Mouse (Mus musculus): ENCODE results near the gene Glis3.

Glis3 gene

DNA sequence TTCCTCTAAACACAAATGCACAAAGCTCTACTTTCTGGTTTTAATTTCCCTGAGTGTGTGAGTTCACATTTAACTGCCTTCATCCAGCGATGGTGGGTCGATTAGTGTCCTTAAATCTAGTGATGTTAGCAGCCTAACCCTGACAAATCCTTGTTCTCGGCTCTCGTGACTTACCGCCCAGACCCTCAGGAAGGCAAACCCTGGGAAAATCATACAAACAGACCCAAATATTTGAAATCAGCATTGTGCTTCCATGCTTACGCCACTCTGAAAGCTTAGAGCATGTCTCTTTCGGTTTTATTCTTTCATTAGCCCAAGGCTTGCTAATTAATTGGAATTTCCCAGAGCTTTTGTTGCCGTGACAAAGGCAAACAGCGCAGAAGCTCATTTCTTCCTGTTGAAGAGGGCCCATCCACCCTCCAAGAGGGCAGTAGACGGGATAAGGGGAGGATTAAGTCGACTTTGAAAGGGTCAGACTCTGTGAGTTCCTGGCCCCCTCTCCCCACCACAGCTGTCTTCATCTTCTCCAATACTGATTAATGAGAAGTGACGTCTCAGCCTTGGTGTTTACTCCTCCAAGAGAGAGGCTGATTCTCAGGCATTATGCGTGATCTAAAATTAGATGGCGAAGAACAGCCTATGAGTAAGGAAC is 100.0 kb downstream of the Glis3 start:
- no peak for DNase-seq

DNA sequence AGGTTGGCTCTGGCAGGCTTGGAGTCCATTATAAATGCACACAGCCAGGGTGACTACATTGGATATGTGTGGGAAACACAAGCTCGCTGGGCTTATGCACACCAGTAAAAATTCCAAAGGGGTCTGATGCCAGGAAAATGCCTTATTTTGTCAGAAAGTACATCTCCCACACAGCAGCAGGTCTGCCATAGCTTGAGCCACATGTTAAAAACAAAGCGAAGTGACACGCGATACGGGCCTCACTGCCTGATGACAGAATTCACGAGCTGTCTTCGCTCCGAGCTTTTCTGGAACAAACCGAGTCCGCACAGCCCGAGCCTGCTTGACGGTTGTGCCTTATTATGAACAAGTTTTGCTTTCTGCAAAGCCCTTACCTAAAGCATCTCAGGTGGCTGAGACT is 102.9 kb downstream of the Glis3 start:
- DNase-seq, result no peak

DNA sequence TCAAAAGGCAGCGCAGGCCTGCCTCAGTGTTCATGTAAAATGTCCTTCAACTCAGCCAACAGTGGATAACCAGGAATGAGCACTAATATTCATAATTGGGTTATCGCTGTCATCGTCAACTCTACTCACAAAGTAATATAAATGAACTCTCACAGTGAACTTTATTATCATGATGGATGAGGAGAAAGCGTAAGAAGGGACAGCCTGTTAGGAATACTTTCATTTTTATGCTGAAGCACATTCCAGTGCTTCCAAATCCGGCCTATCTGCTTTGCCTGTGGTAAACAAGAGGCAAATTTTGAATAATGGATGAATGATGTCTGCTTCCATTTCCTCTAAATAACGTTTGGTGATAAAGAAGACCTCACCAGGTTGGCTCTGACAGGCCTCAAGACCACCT is 103.3 kb downstream of the Glis3 start:
- DNase-seq, result no peak

DNA sequence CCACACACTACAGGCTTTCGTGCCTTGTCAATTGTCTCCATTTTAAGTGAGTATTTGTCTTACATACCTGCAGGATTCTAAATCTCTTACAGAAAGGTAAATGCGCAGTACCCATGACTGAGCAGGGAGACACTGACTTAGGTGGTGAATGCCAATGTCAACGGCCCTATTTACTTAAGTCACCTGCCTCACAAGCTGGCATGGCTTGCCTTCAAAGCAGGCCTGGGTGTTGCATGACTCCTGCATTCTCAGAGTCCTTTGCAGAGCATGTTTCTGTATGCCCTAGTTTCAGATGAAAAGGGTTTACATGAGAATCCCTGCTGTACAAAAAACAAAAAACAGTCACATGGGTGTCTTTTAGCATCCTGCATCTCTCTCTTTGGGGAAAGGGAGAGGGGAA is 106.2 kb downstream of the Glis3 start:
- no peak for DNase-seq

DNA sequence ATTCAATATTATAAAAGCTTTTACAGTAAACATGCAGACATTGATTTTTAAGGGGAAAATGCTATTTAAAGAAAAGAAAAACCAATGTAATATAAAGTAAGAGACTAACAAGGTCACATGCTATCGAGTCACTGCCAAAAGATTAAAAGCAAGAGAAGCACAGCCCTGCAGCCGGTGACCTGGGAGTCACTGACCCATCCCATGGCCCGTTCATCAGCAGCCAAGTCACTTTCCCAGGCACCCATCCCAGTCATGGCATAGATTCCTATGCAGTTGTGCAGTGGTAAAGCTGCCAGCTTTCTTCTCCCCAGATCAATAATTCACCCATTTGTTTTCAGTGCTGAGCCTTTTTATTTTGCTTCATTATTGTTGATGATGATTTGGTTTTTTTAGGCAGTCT is 110.0 kb downstream of the Glis3 start:
- DNase-seq, result peak; percentile 75

DNA sequence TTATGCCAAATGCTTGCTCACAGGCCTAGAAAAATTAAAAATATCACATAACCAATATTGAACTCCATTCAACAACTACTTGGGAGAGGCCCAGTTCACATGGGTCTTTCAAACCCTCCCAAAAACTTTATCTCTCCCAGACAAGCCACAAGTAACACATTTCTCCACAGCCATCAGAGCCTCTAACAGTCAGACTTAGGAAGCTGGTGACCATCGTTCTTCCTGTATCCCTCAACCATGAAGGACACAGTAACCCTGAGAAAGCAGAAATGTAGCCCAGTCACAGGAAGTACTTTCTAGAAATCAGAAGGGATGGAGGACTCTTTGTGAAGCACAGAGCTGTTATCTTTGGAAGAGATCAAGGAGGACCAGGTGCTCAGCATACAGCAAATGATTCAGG is 112.8 kb downstream of the Glis3 start:
- DNase-seq, result no peak

GRCm38 (mm10) chr19:28566554-28566953 is 113.3 kb downstream of the Glis3 start:
- no peak for DNase-seq

GRCm38 (mm10) chr19:28561697-28562002 is 118.2 kb downstream of the Glis3 start:
- DNase-seq, result no peak

DNA sequence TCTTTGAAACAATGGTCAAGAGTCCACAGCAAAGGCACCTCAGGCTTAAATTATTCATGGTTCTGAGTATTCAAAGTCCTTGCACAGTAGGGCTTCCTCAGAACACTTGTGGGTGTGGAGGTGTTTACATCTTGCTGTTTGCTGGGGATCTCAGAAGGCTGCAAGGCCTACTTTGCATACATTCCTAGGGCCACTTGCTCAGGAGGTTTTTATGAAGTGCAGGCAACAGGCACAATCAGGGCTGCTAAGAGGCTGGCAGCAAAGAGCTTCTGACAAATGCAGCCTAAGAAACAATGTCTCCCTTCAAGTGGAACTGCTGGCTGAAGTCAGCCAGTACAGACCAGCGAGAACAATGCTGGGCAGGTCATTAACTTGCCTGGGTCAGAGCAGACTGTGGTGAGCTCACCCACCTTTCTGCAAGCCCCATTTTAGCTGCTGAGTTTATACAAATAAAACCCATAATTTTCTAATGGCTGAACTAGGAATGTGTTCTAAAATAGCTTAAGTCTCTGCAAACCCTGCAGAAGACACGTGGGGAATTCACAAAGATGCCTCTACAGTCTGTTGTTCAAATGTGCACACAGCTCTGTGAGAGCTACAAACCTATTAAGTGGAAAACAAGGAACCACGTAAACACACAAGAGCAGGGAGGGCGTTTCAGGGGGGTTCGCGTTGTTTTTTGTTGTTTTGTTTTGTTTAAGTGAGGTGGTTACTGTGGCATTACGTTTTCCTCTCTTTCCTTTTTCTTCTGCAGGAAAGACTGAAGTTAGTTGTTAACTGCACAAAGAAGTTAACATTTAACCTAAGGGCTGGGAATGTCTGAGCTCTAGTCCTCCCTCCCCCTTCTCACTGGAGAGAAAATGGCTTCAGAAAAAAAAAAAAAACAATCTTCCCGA is 118.8 kb downstream of the Glis3 start:
- peak; percentile 63 for DNase-seq

- DNase-seq, result peak; percentile 92
Observed at GRCm38 (mm10) chr19:28559836-28560235, 120.0 kb downstream of the Glis3 start.

DNA sequence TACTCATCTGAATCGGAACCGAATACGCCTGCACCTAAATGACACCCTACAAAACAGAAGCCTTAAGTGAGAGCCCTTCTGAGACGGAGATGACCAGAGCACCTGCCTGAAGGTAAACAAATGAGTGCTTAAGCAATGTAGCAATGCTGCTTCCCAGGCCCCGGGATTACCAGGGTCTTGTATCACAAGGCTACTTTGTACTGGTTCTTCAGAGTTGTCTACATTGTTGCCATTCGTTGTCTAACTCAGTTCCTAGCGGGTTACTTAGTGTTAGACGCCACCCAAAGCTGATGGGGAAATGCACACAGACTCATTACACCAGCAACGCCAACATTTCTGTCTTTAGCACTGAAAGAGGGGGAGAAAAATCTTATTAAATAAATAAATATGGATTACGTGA is 120.5 kb downstream of the Glis3 start:
- no peak for DNase-seq

- peak; percentile 64 for DNase-seq
Observed at GRCm38 (mm10) chr19:28558661-28559060, 121.2 kb downstream of the Glis3 start.

DNA sequence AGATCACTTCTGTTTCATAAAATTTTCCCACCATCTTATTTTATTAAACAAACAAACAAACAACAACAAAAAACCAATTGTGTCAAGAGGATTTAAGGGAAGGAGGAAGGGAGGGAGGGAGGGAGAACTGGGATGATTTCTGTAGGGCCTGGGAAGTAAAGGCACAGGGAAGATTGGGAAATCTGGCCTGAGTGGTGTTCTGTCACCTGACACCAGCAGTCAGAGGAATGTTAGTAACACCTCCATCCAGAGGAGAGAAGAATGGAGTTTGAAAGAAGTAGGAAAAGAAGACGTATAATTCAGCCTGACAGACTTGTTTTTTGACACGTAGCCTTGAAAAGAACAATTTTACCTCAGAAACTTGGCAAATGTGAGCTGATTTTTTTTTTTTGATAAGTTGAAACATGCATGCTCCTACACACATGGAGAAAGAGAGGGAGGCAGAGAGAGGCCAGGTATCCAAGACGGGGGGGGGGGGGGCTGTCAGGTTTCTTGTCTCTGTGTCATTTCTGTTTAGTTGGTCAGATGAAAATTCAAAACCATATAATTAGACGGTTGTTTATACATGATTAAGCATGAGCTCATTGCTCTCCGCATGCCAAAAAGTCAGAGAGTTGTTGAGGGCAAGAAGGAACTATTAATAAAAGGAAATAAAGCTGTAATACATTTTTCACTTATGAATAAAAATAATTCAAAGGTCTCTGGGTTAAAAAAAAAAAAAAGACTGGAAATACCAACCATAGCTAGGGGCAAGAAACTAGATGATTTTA is 122.1 kb downstream of the Glis3 start:
- DNase-seq, result no peak

- no peak for DNase-seq
Observed at GRCm38 (mm10) chr19:28555181-28555929, 124.5 kb downstream of the Glis3 start.

- no peak for DNase-seq
Observed at GRCm38 (mm10) chr19:28550611-28551010, 129.3 kb downstream of the Glis3 start.

DNA sequence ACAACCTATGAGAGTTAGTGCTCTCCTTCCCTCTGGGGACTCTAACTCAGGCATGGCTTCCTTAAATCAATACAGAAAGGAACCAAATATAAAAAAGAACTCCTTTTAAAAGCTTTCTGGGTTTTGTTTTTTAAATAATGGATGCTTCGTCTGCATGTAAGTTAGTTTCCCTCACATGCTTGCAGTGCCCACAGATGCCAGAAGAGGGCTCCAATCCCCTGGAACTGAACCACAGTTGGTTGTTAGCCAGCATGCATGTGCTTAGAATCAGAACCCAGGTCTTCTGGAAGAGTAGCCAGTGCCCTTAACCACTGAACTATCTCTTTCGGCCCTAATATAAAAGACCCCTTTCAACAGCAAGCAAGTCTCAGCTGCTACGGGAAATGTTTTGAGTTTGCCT is 132.9 kb downstream of the Glis3 start:
- no peak for DNase-seq

DNA sequence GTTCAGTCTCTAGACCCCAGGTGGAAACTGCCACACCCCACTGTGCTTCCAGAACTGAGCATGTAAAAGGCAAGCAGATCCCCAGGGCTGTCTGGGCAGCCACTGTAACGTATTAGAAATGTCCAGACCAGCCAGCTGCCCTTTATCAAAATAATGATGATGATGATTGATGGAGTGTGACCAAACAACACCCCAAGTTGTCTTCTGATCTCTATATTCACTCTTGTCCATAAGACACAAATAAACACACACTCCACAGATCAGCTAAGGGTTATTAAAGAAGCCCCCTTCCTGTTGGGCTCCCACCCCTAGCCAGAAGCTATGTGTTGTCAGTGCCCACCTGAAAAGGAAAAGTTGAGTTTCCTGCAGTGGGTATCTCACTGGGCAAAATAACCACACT is 134.4 kb downstream of the Glis3 start:
- DNase-seq, result no peak

- DNase-seq, result no peak
Observed at GRCm38 (mm10) chr19:28538813-28539212, 141.1 kb downstream of the Glis3 start.

DNA sequence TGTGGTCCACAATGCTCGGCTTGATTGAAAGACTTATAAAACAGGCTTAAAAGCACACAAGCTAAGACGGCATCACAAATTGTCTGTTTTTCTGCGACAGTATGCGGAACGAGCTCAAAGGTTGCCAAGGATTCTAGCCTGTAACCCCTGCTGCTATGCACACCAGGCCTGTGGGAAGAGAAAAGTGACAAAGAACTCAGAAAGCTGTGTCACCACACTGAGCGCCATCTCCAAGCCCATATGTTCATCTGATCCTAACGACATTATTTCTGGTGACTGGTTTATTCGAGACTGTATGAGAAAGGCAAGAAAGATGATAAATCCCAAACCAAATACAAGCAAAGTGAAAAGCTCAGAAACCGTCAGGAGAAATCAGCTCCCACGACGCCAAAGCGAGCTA is 144.9 kb downstream of the Glis3 start:
- no peak for DNase-seq

GRCm38 (mm10) chr19:28533576-28533975 is 146.3 kb downstream of the Glis3 start:
- DNase-seq, result no peak

GRCm38 (mm10) chr19:28531750-28532149 is 148.1 kb downstream of the Glis3 start:
- DNase-seq, result no peak

- DNase-seq, result no peak
Observed at GRCm38 (mm10) chr19:28530846-28531245, 149.0 kb downstream of the Glis3 start.

GRCm38 (mm10) chr19:28529006-28529405 is 150.9 kb downstream of the Glis3 start:
- DNase-seq, result no peak
